Mouse (Mus musculus) forebrain, embryonic 10.5 days (tissue): ENCODE results near the gene Kif1c. TPM values are rescaled to one million over a fixed set of nuclear protein-coding genes. Genes with fewer than 3 reads are reported as not detected.
A peak's percentile ranks its signal among the peaks of the same experiment; 100 is the strongest.
"Not testable (repeated sequence)": the region's sequence is repeated elsewhere in the genome, so short reads cannot be mapped to it uniquely, and the experiment has no call there.

Source experiments
- DNase-seq: peaks from one replicate; pipeline ENCODE4 v3.0.0-alpha.2; 2017; ENCODE audit warnings: low spot score; ENCODE audit errors: extremely low spot score
- H3K27ac ChIP-seq: fragments of 300-500 bp; sonication (generic); 2 replicates; pipeline ENCODE4 v1.5.1; 2016; ENCODE audit warnings: mild to moderate bottlenecking
- H3K27me3 ChIP-seq: fragments of 300-500 bp; sonication (generic); 2 replicates; pipeline ENCODE4 v1.6.1; 2016; ENCODE audit warnings: mild to moderate bottlenecking; ENCODE audit not compliant: poor library complexity, severe bottlenecking
- H3K36me3 ChIP-seq: fragments of 300-500 bp; sonication (generic); replicated peaks from 2 replicates; pipeline ENCODE4 v1.6.1; 2016; ENCODE audit warnings: mild to moderate bottlenecking, moderate library complexity
- H3K4me1 ChIP-seq: fragments of 300-500 bp; sonication (generic); 2 replicates; pipeline ENCODE4 v1.6.1; 2016
- H3K4me3 ChIP-seq: fragments of 300-500 bp; sonication (generic); 2 replicates; pipeline ENCODE4 v1.5.1; 2016; ENCODE audit warnings: mild to moderate bottlenecking, moderate library complexity
- H3K9me3 ChIP-seq: fragments of 300-500 bp; sonication (generic); 2 replicates; pipeline ENCODE4 v1.6.1; 2016; ENCODE audit warnings: mild to moderate bottlenecking, moderate library complexity
- WGBS: fragments of 180-500 bp; shearing (Covaris S2); methylation state at CpG from one replicate; pipeline ENCODE4 v1.1.7; 2016; 5-methylcytosine and 5-hydroxymethylcytosine counted together
- microRNA-seq: library from miRNA; unstranded; fragments of <30 nt; microRNA quantifications from one replicate; pipeline ENCODE4, GENCODE M21; 2017
- polyA plus RNA-seq: library from polyadenylated mRNA; unstranded; fragments of >200 nt; fragmentation: Nextera tagmentation; extraction: Ambion mirVana; gene quantifications from 2 replicates; pipeline ENCODE4 v1.2.1, GENCODE M21; 2016

The Kif1c gene
- polyA plus RNA-seq, 1 experiment from 2014 or later = 1.5 TPM

DNA sequence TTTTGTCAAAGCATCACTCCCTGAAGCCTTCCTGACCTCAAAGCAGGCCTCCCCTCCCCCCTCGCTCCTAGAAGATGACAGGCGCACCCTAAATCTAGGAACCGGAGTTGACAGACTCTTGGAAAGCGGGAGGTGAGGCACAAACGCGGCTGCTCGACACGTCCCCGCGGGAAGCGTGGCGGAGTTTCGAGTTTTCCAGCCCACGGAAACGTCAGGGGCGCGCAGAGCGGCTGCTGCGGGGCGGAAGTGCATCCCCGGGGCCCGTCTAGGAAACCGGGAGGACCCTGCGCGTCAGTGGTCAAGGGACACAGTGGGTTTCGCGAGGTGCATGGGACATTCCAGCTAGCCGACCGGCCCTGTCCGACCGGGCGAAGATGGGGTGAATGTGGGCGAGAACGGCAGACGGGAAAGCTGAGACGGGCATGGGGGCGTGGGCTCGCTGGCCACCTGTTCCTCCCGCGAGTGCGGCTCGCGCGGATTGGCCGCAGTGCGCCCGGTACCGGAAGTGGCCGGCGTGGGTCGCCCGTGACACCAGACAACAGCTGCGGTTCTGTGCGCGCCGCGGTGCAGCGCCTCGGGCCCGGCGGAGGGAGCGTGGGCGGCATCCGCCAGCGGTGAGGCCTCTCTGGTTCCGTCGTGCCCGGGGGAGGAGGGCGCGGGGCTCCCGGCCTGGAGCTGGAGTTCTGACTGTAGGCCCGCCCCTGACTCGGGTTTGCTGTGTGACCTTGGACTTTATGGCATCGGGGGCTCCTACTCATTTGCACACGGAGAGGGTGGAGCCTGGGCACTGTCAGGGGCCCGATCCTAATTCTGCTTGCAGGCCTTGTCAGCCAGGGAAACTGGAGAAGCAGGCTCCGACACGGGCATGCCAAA lies 63.8 kb downstream of the Kif1c start, which contains the start of gene Zfp3:
Gene Zfp3, plus strand, starts transcription at position 274 of the 873 bp plus-strand sequence.
- peak within 1 kb of the TSS; percentile 91 for H3K4me3 ChIP-seq
- H3K36me3 ChIP-seq = peaks cover 11% of the 10 kb centered on the region
- peaks cover 6% of the 10 kb centered on the region; the same call in 1 of the 2 replicates for H3K27me3 ChIP-seq
- peak within 1 kb of the TSS; percentile 92 for H3K27ac ChIP-seq
- WGBS = under 1% methylated on average over 78 of the region's 78 CpGs
- H3K9me3 ChIP-seq = no peaks in the 10 kb centered on the region
- DNase-seq = peak; percentile 74
- H3K4me1 ChIP-seq = peaks cover 22% of the 10 kb centered on the region

DNA sequence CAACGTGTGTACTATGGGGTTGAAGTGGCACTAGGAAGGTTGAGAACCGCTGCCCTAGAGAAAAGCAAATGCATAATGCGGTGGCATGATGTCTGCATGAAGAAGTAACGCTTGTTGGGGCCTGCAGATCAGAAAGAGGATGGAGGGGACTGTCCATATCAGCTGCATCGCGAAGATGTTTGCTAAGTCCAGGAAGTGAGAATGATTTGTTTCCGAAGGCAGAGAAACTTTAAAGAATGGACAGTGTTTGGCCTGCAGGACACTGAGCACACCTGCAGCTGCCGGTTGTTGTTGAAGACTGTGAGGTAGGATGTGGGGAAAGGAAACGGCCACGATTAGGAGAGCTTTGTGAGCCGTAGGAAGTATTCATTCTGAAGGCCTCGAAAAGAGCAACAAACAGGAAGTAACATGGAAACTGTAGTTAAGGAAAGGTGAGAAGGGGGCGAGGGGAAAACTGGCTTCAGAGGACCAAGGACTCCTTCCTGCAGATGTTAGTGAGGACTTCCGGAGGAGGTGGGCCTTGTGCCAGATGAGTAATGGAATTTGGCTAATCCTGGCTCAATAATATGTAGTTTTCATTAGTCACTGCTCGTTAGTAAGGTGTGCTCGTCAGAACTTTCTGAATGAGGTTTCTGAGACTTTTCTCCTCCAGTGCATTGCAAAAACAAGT lies 65.6 kb downstream of the Kif1c start:
- no peak for DNase-seq
- Histone ChIP-seq H3K36me3 (peaks cover 12% of the 10 kb centered on the region), H3K9me3 (no peaks in the 10 kb centered on the region), H3K4me1 (peaks cover 22% of the 10 kb centered on the region), H3K4me3 (no peak overlapping the region), H3K27me3 (peaks cover 6% of the 10 kb centered on the region; the same call in 1 of the 2 replicates), H3K27ac (no peak overlapping the region)
- WGBS = 85% methylated on average over 16 of the region's 16 CpGs

DNA sequence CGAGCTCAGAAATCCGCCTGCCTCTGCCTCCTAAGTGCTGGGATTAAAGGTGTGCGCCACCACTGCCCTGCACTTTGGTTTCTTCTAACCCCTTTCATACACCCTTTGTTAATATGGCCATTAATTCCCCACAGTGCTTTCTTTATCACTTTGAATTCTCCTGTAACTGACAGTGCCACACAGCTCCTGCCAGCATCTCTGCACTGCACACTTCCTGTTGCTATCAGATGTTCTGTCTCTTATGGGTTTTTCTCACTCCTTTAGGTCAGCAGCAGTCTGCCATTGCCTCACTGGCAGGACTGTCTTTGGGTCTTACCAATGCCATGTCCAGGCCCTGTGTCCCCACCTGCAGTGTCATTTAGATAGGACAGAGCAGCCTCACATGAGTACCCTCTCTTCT lies 70.5 kb downstream of the Kif1c start:
- Histone ChIP-seq H3K4me3 (no peak overlapping the region), H3K27me3 (no peaks in the 10 kb centered on the region), H3K36me3 (peaks cover 38% of the 10 kb centered on the region), H3K9me3 (no peaks in the 10 kb centered on the region), H3K27ac (no peak overlapping the region), H3K4me1 (0 out of 2 replicates have a peak, but pooled peaks cover 4% of the 10 kb centered on the region)
- no peak for DNase-seq
- 98% methylated on average over 3 of the region's 3 CpGs for WGBS

DNA sequence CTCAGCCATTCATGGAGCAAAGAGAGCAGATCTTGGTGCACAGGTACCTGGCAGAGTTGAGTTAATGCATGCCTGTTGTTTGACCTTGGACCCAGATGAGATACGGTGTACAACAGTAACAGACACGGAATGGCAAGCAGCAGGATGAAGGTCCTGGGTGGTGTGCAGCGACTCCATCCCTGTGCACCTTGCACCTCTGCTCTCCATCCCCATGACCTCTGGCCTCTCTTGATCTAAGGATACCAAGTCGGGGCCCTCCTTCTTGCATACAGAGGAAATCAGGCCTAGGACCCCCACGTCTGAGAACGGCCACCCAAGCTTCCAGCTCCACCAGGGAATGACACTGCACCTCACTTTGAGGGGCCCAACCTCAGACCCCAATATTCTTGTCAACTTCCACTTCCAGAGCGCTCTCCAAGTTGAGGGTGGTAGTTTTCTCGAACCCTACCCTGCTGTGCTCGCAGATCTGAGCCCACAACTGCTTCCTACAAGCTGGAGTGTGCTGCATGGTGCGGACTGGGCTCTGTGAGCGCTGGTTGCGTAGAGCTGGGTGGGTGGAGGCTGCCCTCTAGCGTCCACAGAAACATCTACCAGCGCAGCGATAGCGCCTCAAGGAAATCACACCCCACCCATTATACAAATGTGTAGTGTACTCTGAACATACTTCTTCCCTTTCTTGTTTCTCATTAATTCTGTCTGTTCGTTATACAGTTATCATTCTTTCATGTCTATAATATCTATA lies 76.7 kb downstream of the Kif1c start:
- DNase-seq = peak; percentile 75
- H3K4me3 ChIP-seq = peak overlapping the region; percentile 7; the same call in 1 of the 2 replicates
- WGBS = 30% methylated on average over 17 of the region's 17 CpGs
- peaks cover 5% of the 10 kb centered on the region; the same call in 1 of the 2 replicates for H3K4me1 ChIP-seq
- no peaks in the 10 kb centered on the region for H3K9me3 ChIP-seq
- no peaks in the 10 kb centered on the region; the same call in 1 of the 2 replicates for H3K27me3 ChIP-seq
- H3K36me3 ChIP-seq = peaks cover 14% of the 10 kb centered on the region
- 0 out of 2 replicates have a peak overlapping the region, but pooled peaks have one; percentile 20 for H3K27ac ChIP-seq

DNA sequence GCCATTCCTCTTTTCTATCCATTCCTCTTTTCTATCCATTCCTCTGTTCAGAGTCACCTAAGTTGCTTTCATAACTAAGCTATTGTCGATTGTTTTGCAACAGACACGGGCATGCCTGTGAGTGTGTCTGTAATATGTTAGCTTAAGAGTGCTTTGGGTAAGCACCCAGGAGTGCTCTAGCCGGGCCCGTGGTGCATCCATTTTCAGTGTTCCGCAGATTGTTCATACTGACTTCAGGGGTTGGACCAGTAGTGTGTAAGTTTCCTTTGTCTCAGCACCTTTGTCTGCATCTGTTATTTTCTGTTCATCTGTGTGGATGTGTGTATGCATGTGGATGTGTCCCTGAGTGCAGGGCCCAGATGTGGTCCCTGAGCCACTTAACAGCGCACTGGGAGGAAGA lies 77.3 kb downstream of the Kif1c start:
- 73% methylated on average over 6 of the region's 6 CpGs for WGBS
- peaks cover 5% of the 10 kb centered on the region; the same call in 1 of the 2 replicates for H3K4me1 ChIP-seq

DNA sequence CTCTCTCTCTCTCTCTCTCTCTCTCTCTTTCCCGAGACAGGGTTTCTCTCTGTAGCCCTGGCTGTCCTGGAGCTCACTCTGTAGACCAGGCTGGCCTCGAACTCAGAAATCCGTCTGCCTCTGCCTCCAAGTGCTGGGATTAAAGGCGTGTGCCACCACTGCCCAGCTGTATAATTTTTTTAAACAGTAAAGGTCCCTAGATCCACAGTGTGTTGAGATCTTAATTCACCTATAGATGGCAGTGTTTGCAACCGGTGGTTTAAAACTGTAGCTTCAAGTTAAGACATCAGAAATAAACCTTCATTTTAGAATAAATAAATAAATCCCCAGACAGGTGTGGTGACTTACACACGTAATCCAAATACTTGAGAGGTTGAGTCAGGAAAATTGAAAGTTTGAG lies 77.7 kb downstream of the Kif1c start:
- not testable (repeated sequence) for H3K27me3 ChIP-seq, H3K27ac ChIP-seq, DNase-seq, H3K4me1 ChIP-seq, H3K9me3 ChIP-seq, H3K4me3 ChIP-seq, H3K36me3 ChIP-seq
- WGBS = 34% methylated on average over 6 of the region's 6 CpGs

More for the DNA sequence above, 77.3 kb downstream of the Kif1c start:
- no peak overlapping the region for H3K4me3 ChIP-seq
- H3K9me3 ChIP-seq = no peaks in the 10 kb centered on the region
- H3K36me3 ChIP-seq = peaks cover 8% of the 10 kb centered on the region
- H3K27ac ChIP-seq = no peak overlapping the region
- no peaks in the 10 kb centered on the region; the same call in 1 of the 2 replicates for H3K27me3 ChIP-seq
- no peak for DNase-seq

Small RNA genes lying within 50 kb of the gene (microRNA-seq; reads per million reads assigned to microRNA genes)
- not detected for gene Gm22760
- gene Mir6925 = not detected

Other genes with a start within 250 kb of the Kif1c start
- 43.5 and 44.5 TPM in 2 replicates for gene Med11, start 248.6 kb upstream of the Kif1c start, polyA plus RNA-seq
- gene Zmynd15, start 241.1 kb upstream of the Kif1c start, polyA plus RNA-seq = 0.14 and 0.38 TPM in 2 replicates
- 0.40 and 0.47 TPM in 2 replicates for gene Cxcl16, start 240.6 kb upstream of the Kif1c start, polyA plus RNA-seq
- gene Tm4sf5, start 195.3 kb upstream of the Kif1c start, polyA plus RNA-seq = 0.52 and 0.82 TPM in 2 replicates
- 0.22 TPM in 1 of 2 replicates, not detected in the other for gene Vmo1, start 185.9 kb upstream of the Kif1c start, polyA plus RNA-seq
- gene Gltpd2, start 181.4 kb upstream of the Kif1c start, polyA plus RNA-seq = 0.15 and 0.54 TPM in 2 replicates
- 1,074 and 1,112 TPM in 2 replicates for gene Psmb6, start 175.2 kb upstream of the Kif1c start, polyA plus RNA-seq
- not detected in 2 replicates for gene Gm40193, start 167.6 kb upstream of the Kif1c start, polyA plus RNA-seq
- 2.7 and 3.1 TPM in 2 replicates for gene Pld2, start 160.5 kb upstream of the Kif1c start, polyA plus RNA-seq
- 12.5 and 12.7 TPM in 2 replicates for gene Mink1, start 137.7 kb upstream of the Kif1c start, polyA plus RNA-seq
- not detected in 2 replicates for gene 4930544D05Rik, start 84.7 kb upstream of the Kif1c start, polyA plus RNA-seq
- gene Chrne, start 81.3 kb upstream of the Kif1c start, polyA plus RNA-seq = not detected in 2 replicates
- gene Gp1ba, start 61.4 kb upstream of the Kif1c start, polyA plus RNA-seq = 0.56 and 1.00 TPM in 2 replicates
- gene Rnf167, start 53.3 kb upstream of the Kif1c start, polyA plus RNA-seq = 71.3 and 79.9 TPM in 2 replicates
- gene Slc25a11, start 53.1 kb upstream of the Kif1c start, polyA plus RNA-seq = 138 TPM in 2 replicates
- gene Pfn1, start 45.9 kb upstream of the Kif1c start, polyA plus RNA-seq = 1,843 and 1,871 TPM in 2 replicates
- 33.4 and 44.7 TPM in 2 replicates for gene Eno3, start 43.3 kb upstream of the Kif1c start, polyA plus RNA-seq
- 176 and 181 TPM in 2 replicates for gene Spag7, start 31.1 kb upstream of the Kif1c start, polyA plus RNA-seq
- 7.4 and 9.1 TPM in 2 replicates for gene Camta2, start 12.4 kb upstream of the Kif1c start, polyA plus RNA-seq
- gene Inca1, start 393 bp upstream of the Kif1c start, polyA plus RNA-seq = 0.63 and 1.1 TPM in 2 replicates
- 7.4 and 7.5 TPM in 2 replicates for gene Zfp3, start 63.7 kb downstream of the Kif1c start, polyA plus RNA-seq
- not detected in 2 replicates for gene Scimp, start 112.0 kb downstream of the Kif1c start, polyA plus RNA-seq
- gene Rabep1, start 144.2 kb downstream of the Kif1c start, polyA plus RNA-seq = 33.2 and 37.9 TPM in 2 replicates